Mouse (Mus musculus) liver, postnatal 0 days (tissue): Measurements from ENCODE around the gene Snrpc. TPM values are rescaled to one million over a fixed set of nuclear protein-coding genes. Genes with fewer than 3 reads are reported as not detected.

Experiments
- ATAC-seq: fragments of 200-750 bp; cut with Nextera tagmentation; 2 replicates; pipeline ENCODE4 v1.8.0; 2017; ENCODE audit warnings: mild to moderate bottlenecking, moderate library complexity
- DNase-seq: peaks from one replicate; pipeline ENCODE4 v3.0.0-alpha.2; 2016
- H3K27ac ChIP-seq: fragments of 300-500 bp; sonication (generic); 2 replicates; pipeline ENCODE4 v1.5.1; 2014; ENCODE audit warnings: antibody characterized with exemption, moderate library complexity, mild to moderate bottlenecking, low read depth
- H3K27me3 ChIP-seq: fragments of 300-500 bp; sonication (generic); 2 replicates; pipeline ENCODE4 v1.6.1; 2014; ENCODE audit warnings: low read length, control low read depth, mixed read lengths; ENCODE audit not compliant: insufficient read depth
- H3K36me3 ChIP-seq: fragments of 300-500 bp; sonication (generic); replicated peaks from 2 replicates; pipeline ENCODE4 v1.6.1; 2014; ENCODE audit warnings: mild to moderate bottlenecking, control low read depth, low read length, moderate library complexity, mixed read lengths; ENCODE audit not compliant: insufficient read depth
- H3K4me1 ChIP-seq: fragments of 300-500 bp; sonication (generic); 2 replicates; pipeline ENCODE4 v1.6.1; 2014; ENCODE audit warnings: antibody characterized with exemption, mild to moderate bottlenecking, control low read depth; ENCODE audit not compliant: insufficient read depth
- H3K4me2 ChIP-seq: fragments of 300-500 bp; sonication (generic); 2 replicates; pipeline ENCODE4 v1.6.1; 2014; ENCODE audit warnings: low read depth, mild to moderate bottlenecking, low read length, moderate library complexity, mixed read lengths
- H3K4me3 ChIP-seq: fragments of 300-500 bp; sonication (generic); 2 replicates; pipeline ENCODE4 v1.5.1; 2014; ENCODE audit warnings: low read depth, low read length
- H3K9ac ChIP-seq: fragments of 300-500 bp; sonication (generic); replicated peaks from 2 replicates; pipeline ENCODE4 v1.6.1; 2014; ENCODE audit warnings: mild to moderate bottlenecking, moderate library complexity
- H3K9me3 ChIP-seq: fragments of 300-500 bp; sonication (generic); 2 replicates; pipeline ENCODE4 v1.6.1; 2016; ENCODE audit warnings: mild to moderate bottlenecking, control low read depth, low read length, mixed read lengths
- CTCF ChIP-seq: sonication (generic); IDR thresholded peaks from 2 replicates; pipeline ENCODE4 v1.5.1; 2016; ENCODE audit warnings: antibody characterized with exemption, low read depth
- EP300 ChIP-seq: IDR thresholded peaks from 2 replicates; pipeline ENCODE4 v1.6.1; 2016; ENCODE audit warnings: antibody characterized with exemption, low read depth, mild to moderate bottlenecking
- WGBS: fragments of 180-500 bp; shearing (Covaris S2); extraction: QIAGEN DNeasy Blood & Tissue Kit; methylation state at CpG from one replicate; pipeline ENCODE4 v1.1.7; 2014; ENCODE audit not compliant: insufficient replicate concordance; 5-methylcytosine and 5-hydroxymethylcytosine counted together
- polyA plus RNA-seq: library from polyadenylated mRNA; unstranded; fragments of >200 nt; fragmentation: Nextera tagmentation; extraction: Ambion mirVana; gene quantifications from 2 replicates; pipeline ENCODE4 v1.2.1, GENCODE M21; 2015

Gene Snrpc
- polyA plus RNA-seq, 1 experiment from 2014 or later: 99.0 TPM

- no peaks in the 10 kb centered on the region for H3K27me3 ChIP-seq
- H3K4me1 ChIP-seq: peaks cover 20% of the 10 kb centered on the region
- no peak overlapping the region for H3K4me2 ChIP-seq
- no peak overlapping the region for H3K4me3 ChIP-seq
- no peak overlapping the region for H3K9ac ChIP-seq
- no peaks in the 10 kb centered on the region for H3K9me3 ChIP-seq
- 59% methylated on average over 6 of the region's 6 CpGs for WGBS
- TF ChIP-seq EP300 (no peak), CTCF (no peak)
- no peak for ATAC-seq
- no peaks in the 10 kb centered on the region for H3K36me3 ChIP-seq
- H3K27ac ChIP-seq: no peak overlapping the region
- DNase-seq: no peak
Observed at GRCm38 (mm10) chr17:27827511-27827910, 10.4 kb upstream of the Snrpc start.

- TF ChIP-seq CTCF (peak; percentile 62), EP300 (no peak)
- Histone ChIP-seq H3K9me3 (no peaks in the 10 kb centered on the region), H3K4me2 (no peak overlapping the region), H3K27ac (no peak overlapping the region), H3K4me3 (no peak overlapping the region), H3K27me3 (no peaks in the 10 kb centered on the region), H3K4me1 (peaks cover 11% of the 10 kb centered on the region), H3K36me3 (no peaks in the 10 kb centered on the region), H3K9ac (no peak overlapping the region)
- DNase-seq (peak; percentile 50), ATAC-seq (no peak)
- WGBS: 60% methylated on average over 7 of the region's 7 CpGs
Observed at GRCm38 (mm10) chr17:27830411-27830810, 7.5 kb upstream of the Snrpc start.

- no peak for TF ChIP-seq CTCF
- peak; percentile 84 for TF ChIP-seq EP300
- ATAC-seq: peak; percentile 99
- peak overlapping the region; percentile 78 for H3K4me2 ChIP-seq
- H3K36me3 ChIP-seq: peaks cover 10% of the 10 kb centered on the region
- no peaks in the 10 kb centered on the region for H3K9me3 ChIP-seq
- H3K27ac ChIP-seq: peak overlapping the region; percentile 84
- peak overlapping the region; percentile 79 for H3K9ac ChIP-seq
- peak; percentile 95 for DNase-seq
- H3K4me1 ChIP-seq: peaks cover 16% of the 10 kb centered on the region; the same call in 1 of the 2 replicates
- no peaks in the 10 kb centered on the region for H3K27me3 ChIP-seq
- 1% methylated on average over 35 of the region's 35 CpGs for WGBS
- peak overlapping the region; percentile 81 for H3K4me3 ChIP-seq
Observed at GRCm38 (mm10) chr17:27839469-27840252, 1.7 kb downstream of the Snrpc start.

GRCm38 (mm10) chr17:27848351-27848750, 10.4 kb downstream of the Snrpc start:
- WGBS: 78% methylated on average over 1 of the region's 1 CpGs
- peaks cover 51% of the 10 kb centered on the region for H3K36me3 ChIP-seq
- no peak overlapping the region for H3K4me3 ChIP-seq

GRCm38 (mm10) chr17:27851076-27851475, 13.1 kb downstream of the Snrpc start:
- H3K27me3 ChIP-seq: no peaks in the 10 kb centered on the region
- no peaks in the 10 kb centered on the region for H3K9me3 ChIP-seq
- DNase-seq (no peak), ATAC-seq (peak; percentile 82)
- peak overlapping the region; percentile 75 for H3K27ac ChIP-seq
- TF ChIP-seq EP300 (no peak), CTCF (no peak)
- peak overlapping the region; percentile 47; the same call in 1 of the 2 replicates for H3K4me2 ChIP-seq
- WGBS: 27% methylated on average over 3 of the region's 3 CpGs
- no peak overlapping the region for H3K9ac ChIP-seq
- peaks cover 34% of the 10 kb centered on the region for H3K36me3 ChIP-seq
- H3K4me3 ChIP-seq: no peak overlapping the region
- no peaks in the 10 kb centered on the region for H3K4me1 ChIP-seq

More at GRCm38 (mm10) chr17:27848351-27848750, 10.4 kb downstream of the Snrpc start:
- Histone ChIP-seq H3K9me3 (no peaks in the 10 kb centered on the region), H3K9ac (no peak overlapping the region), H3K4me1 (no peaks in the 10 kb centered on the region), H3K27ac (no peak overlapping the region), H3K27me3 (no peaks in the 10 kb centered on the region), H3K4me2 (no peak overlapping the region)
- peak; percentile 33 for TF ChIP-seq CTCF
- TF ChIP-seq EP300: no peak
- no peak for ATAC-seq
- no peak for DNase-seq

GRCm38 (mm10) chr17:27856265-27856797, 18.4 kb downstream of the Snrpc start, which contains the start of gene Uhrf1bp1:
Gene Uhrf1bp1 (plus strand): TSS chr17:27856441.
- WGBS: 1% methylated on average over 41 of the region's 54 CpGs
- H3K9me3 ChIP-seq: no peaks in the 10 kb centered on the region
- ATAC-seq (peak; percentile 83), DNase-seq (peak; percentile 96)
- peak within 1 kb of the TSS; percentile 90 for H3K27ac ChIP-seq
- H3K36me3 ChIP-seq: peaks cover 11% of the 10 kb centered on the region
- H3K4me2 ChIP-seq: peak within 1 kb of the TSS; percentile 97
- no peak for TF ChIP-seq EP300
- no peak for TF ChIP-seq CTCF
- H3K4me1 ChIP-seq: peaks cover 24% of the 10 kb centered on the region
- H3K4me3 ChIP-seq: peak within 1 kb of the TSS; percentile 98
- H3K27me3 ChIP-seq: no peaks in the 10 kb centered on the region
- peak within 1 kb of the TSS; percentile 92 for H3K9ac ChIP-seq
